Mouse (Mus musculus): ENCODE data around the gene Edaradd. TPM values are rescaled to one million over a fixed set of nuclear protein-coding genes. Genes with fewer than 3 reads are reported as not detected.

Edaradd gene
- polyA plus RNA-seq, 1 experiment from 2014 or later = 2.3 TPM

- Histone ChIP-seq H3K27me3 (ENCODE audit: poor library complexity, severe bottlenecking) (peaks cover 12% of the 10 kb centered on the region), H3K9me3 (no peaks in the 10 kb centered on the region), H3K27ac (no peak overlapping the region), H3K36me3 (replicated peaks) (no peaks in the 10 kb centered on the region), H3K4me1 (peaks cover 21% of the 10 kb centered on the region), H3K4me3 (peak overlapping the region; percentile 31)
- DNase-seq (ENCODE audit: extremely low spot score, low spot score) = peak; percentile 69
- 11% methylated on average over 23 of the region's 23 CpGs for WGBS
Measured at GRCm38 (mm10) chr13:12542006-12542981, 22.1 kb upstream of the Edaradd start.

- no peak overlapping the region for H3K4me3 ChIP-seq
- H3K4me1 ChIP-seq = peaks cover 21% of the 10 kb centered on the region
- no peak overlapping the region for H3K27ac ChIP-seq
- H3K9me3 ChIP-seq = peaks cover 3% of the 10 kb centered on the region; the same call in 1 of the 2 replicates
- peaks cover 12% of the 10 kb centered on the region for H3K27me3 ChIP-seq (ENCODE audit: poor library complexity, severe bottlenecking)
- 52% methylated on average over 13 of the region's 13 CpGs for WGBS
- no peaks in the 10 kb centered on the region for H3K36me3 ChIP-seq (replicated peaks)
- no peak for DNase-seq (ENCODE audit: extremely low spot score, low spot score)
Measured at GRCm38 (mm10) chr13:12540119-12540518, 19.9 kb upstream of the Edaradd start.

GRCm38 (mm10) chr13:12539716-12540115 lies 19.5 kb upstream of the Edaradd start:
- Histone ChIP-seq H3K27me3 (ENCODE audit: poor library complexity, severe bottlenecking) (peaks cover 12% of the 10 kb centered on the region), H3K4me1 (peaks cover 21% of the 10 kb centered on the region), H3K9me3 (peaks cover 3% of the 10 kb centered on the region; the same call in 1 of the 2 replicates), H3K27ac (no peak overlapping the region), H3K36me3 (replicated peaks) (no peaks in the 10 kb centered on the region), H3K4me3 (no peak overlapping the region)
- no peak for DNase-seq (ENCODE audit: extremely low spot score, low spot score)
- WGBS = 15% methylated on average over 11 of the region's 11 CpGs

- no peak for DNase-seq (ENCODE audit: extremely low spot score, low spot score)
Measured at GRCm38 (mm10) chr13:12537971-12538370, 17.7 kb upstream of the Edaradd start.

GRCm38 (mm10) chr13:12534628-12535027 lies 14.4 kb upstream of the Edaradd start:
- H3K4me3 ChIP-seq = no peak overlapping the region
- peaks cover 3% of the 10 kb centered on the region; the same call in 1 of the 2 replicates for H3K9me3 ChIP-seq
- H3K27ac ChIP-seq = no peak overlapping the region
- H3K27me3 ChIP-seq (ENCODE audit: poor library complexity, severe bottlenecking) = no peaks in the 10 kb centered on the region
- no peaks in the 10 kb centered on the region for H3K36me3 ChIP-seq (replicated peaks)
- DNase-seq (ENCODE audit: extremely low spot score, low spot score) = no peak
- WGBS = 84% methylated on average over 3 of the region's 3 CpGs
- H3K4me1 ChIP-seq = peaks cover 3% of the 10 kb centered on the region

More at GRCm38 (mm10) chr13:12537971-12538370, 17.7 kb upstream of the Edaradd start:
- Histone ChIP-seq H3K9me3 (peaks cover 3% of the 10 kb centered on the region; the same call in 1 of the 2 replicates), H3K36me3 (replicated peaks) (no peaks in the 10 kb centered on the region), H3K4me3 (no peak overlapping the region), H3K27ac (no peak overlapping the region), H3K27me3 (ENCODE audit: poor library complexity, severe bottlenecking) (peaks cover 12% of the 10 kb centered on the region), H3K4me1 (peaks cover 21% of the 10 kb centered on the region)
- WGBS = 79% methylated on average over 6 of the region's 6 CpGs

GRCm38 (mm10) chr13:12525678-12526077 lies 5.4 kb upstream of the Edaradd start:
- Histone ChIP-seq H3K27ac (no peak overlapping the region), H3K4me3 (no peak overlapping the region), H3K27me3 (ENCODE audit: poor library complexity, severe bottlenecking) (peaks cover 23% of the 10 kb centered on the region), H3K36me3 (replicated peaks) (no peaks in the 10 kb centered on the region), H3K4me1 (no peaks in the 10 kb centered on the region), H3K9me3 (no peaks in the 10 kb centered on the region)
- DNase-seq (ENCODE audit: extremely low spot score, low spot score) = no peak
- 96% methylated on average over 4 of the region's 4 CpGs for WGBS

- no peak for DNase-seq (ENCODE audit: extremely low spot score, low spot score)
- Histone ChIP-seq H3K27ac (no peak overlapping the region), H3K4me3 (no peak overlapping the region), H3K27me3 (ENCODE audit: poor library complexity, severe bottlenecking) (peaks cover 54% of the 10 kb centered on the region), H3K9me3 (no peaks in the 10 kb centered on the region), H3K36me3 (replicated peaks) (no peaks in the 10 kb centered on the region), H3K4me1 (peaks cover 17% of the 10 kb centered on the region)
Measured at GRCm38 (mm10) chr13:12522346-12522745, 2.1 kb upstream of the Edaradd start.

GRCm38 (mm10) chr13:12519371-12519770 lies 867 bp downstream of the Edaradd start:
- DNase-seq (ENCODE audit: extremely low spot score, low spot score) = no peak
- H3K27me3 ChIP-seq (ENCODE audit: poor library complexity, severe bottlenecking) = peaks cover 56% of the 10 kb centered on the region
- 5% methylated on average over 18 of the region's 18 CpGs for WGBS
- H3K9me3 ChIP-seq = no peaks in the 10 kb centered on the region
- peaks cover 17% of the 10 kb centered on the region for H3K4me1 ChIP-seq
- peak overlapping the region; percentile 69 for H3K27ac ChIP-seq
- no peaks in the 10 kb centered on the region for H3K36me3 ChIP-seq (replicated peaks)
- peak overlapping the region; percentile 60 for H3K4me3 ChIP-seq

GRCm38 (mm10) chr13:12511189-12511965 lies 8.9 kb downstream of the Edaradd start:
- DNase-seq (ENCODE audit: extremely low spot score, low spot score) = no peak
- no peak overlapping the region for H3K27ac ChIP-seq
- no peak overlapping the region for H3K4me3 ChIP-seq
- H3K36me3 ChIP-seq (replicated peaks) = no peaks in the 10 kb centered on the region
- no peaks in the 10 kb centered on the region for H3K27me3 ChIP-seq (ENCODE audit: poor library complexity, severe bottlenecking)
- no peaks in the 10 kb centered on the region for H3K9me3 ChIP-seq
- WGBS = 75% methylated on average over 9 of the region's 9 CpGs
- H3K4me1 ChIP-seq = peaks cover 7% of the 10 kb centered on the region

- H3K36me3 ChIP-seq (replicated peaks) = no peaks in the 10 kb centered on the region
- no peaks in the 10 kb centered on the region for H3K27me3 ChIP-seq (ENCODE audit: poor library complexity, severe bottlenecking)
- no peaks in the 10 kb centered on the region for H3K9me3 ChIP-seq
- peaks cover 7% of the 10 kb centered on the region for H3K4me1 ChIP-seq
- H3K4me3 ChIP-seq = no peak overlapping the region
- no peak for DNase-seq (ENCODE audit: extremely low spot score, low spot score)
- H3K27ac ChIP-seq = no peak overlapping the region
- 85% methylated on average over 6 of the region's 6 CpGs for WGBS
Measured at GRCm38 (mm10) chr13:12510032-12510431, 10.2 kb downstream of the Edaradd start.

GRCm38 (mm10) chr13:12507426-12507825 lies 12.8 kb downstream of the Edaradd start:
- 94% methylated on average over 6 of the region's 6 CpGs for WGBS
- H3K9me3 ChIP-seq = no peaks in the 10 kb centered on the region
- no peak overlapping the region for H3K27ac ChIP-seq
- DNase-seq (ENCODE audit: extremely low spot score, low spot score) = no peak
- H3K27me3 ChIP-seq (ENCODE audit: poor library complexity, severe bottlenecking) = no peaks in the 10 kb centered on the region
- no peak overlapping the region for H3K4me3 ChIP-seq
- H3K36me3 ChIP-seq (replicated peaks) = no peaks in the 10 kb centered on the region
- peaks cover 26% of the 10 kb centered on the region for H3K4me1 ChIP-seq

GRCm38 (mm10) chr13:12505359-12505758 lies 14.9 kb downstream of the Edaradd start:
- Histone ChIP-seq H3K27me3 (ENCODE audit: poor library complexity, severe bottlenecking) (no peaks in the 10 kb centered on the region), H3K4me3 (no peak overlapping the region), H3K27ac (no peak overlapping the region), H3K9me3 (no peaks in the 10 kb centered on the region), H3K36me3 (replicated peaks) (no peaks in the 10 kb centered on the region), H3K4me1 (peaks cover 31% of the 10 kb centered on the region)
- no peak for DNase-seq (ENCODE audit: extremely low spot score, low spot score)
- WGBS = 89% methylated on average over 3 of the region's 3 CpGs
